Mouse (Mus musculus): ENCODE data around the gene Adcy9. TPM values are rescaled to one million over a fixed set of nuclear protein-coding genes. Genes with fewer than 3 reads are reported as not detected.

The Adcy9 gene
- total and polyA plus RNA-seq, 2 experiments = 15.0 to 23.0 TPM

GRCm38 (mm10) chr16:4315352-4316093, 104.8 kb downstream of the Adcy9 start:
- H3K36me3 ChIP-seq (ENCODE audit: control insufficient read depth, insufficient read depth, low read length) = no peaks in the 10 kb centered on the region; the same call in 1 of the 2 replicates
- H3K9ac ChIP-seq (ENCODE audit: low read depth, low read length) = no peak overlapping the region
- 82% methylated on average over 2 of the region's 2 CpGs for WGBS
- H3K4me3 ChIP-seq (ENCODE audit: insufficient read depth, low read depth, low read length) = no peak overlapping the region
- DNase-seq (ENCODE audit: extremely low read depth, low read depth, low spot score) = no peak
- H3K27ac ChIP-seq (replicated peaks; ENCODE audit: insufficient read depth, low read depth, low read length) = no peak overlapping the region
- peaks cover 3% of the 10 kb centered on the region; the same call in 1 of the 2 replicates for H3K79me2 ChIP-seq (ENCODE audit: control insufficient read depth, insufficient read depth, low read length)
- no peak for TF ChIP-seq POLR2A (IDR thresholded peaks at IDR 0.05; ENCODE audit: extremely low read depth, insufficient read depth, low read length)
- no peak for TF ChIP-seq CTCF (IDR thresholded peaks at IDR 0.05; ENCODE audit: low read depth, low read length)
- no peaks in the 10 kb centered on the region for H3K4me1 ChIP-seq (ENCODE audit: control insufficient read depth, insufficient read depth, low read length)
- H3K27me3 ChIP-seq (ENCODE audit: control insufficient read depth, insufficient read depth, low read length) = no peaks in the 10 kb centered on the region

- H3K4me1 ChIP-seq (ENCODE audit: control insufficient read depth, insufficient read depth, low read length) = no peaks in the 10 kb centered on the region
- no peak overlapping the region for H3K27ac ChIP-seq (replicated peaks; ENCODE audit: insufficient read depth, low read depth, low read length)
- H3K27me3 ChIP-seq (ENCODE audit: control insufficient read depth, insufficient read depth, low read length) = no peaks in the 10 kb centered on the region
- TF ChIP-seq POLR2A (IDR thresholded peaks at IDR 0.05; ENCODE audit: extremely low read depth, insufficient read depth, low read length) (no peak), CTCF (IDR thresholded peaks at IDR 0.05; ENCODE audit: low read depth, low read length) (no peak)
- H3K79me2 ChIP-seq (ENCODE audit: control insufficient read depth, insufficient read depth, low read length) = peaks cover 3% of the 10 kb centered on the region; the same call in 1 of the 2 replicates
- peaks cover 2% of the 10 kb centered on the region; the same call in 1 of the 2 replicates for H3K36me3 ChIP-seq (ENCODE audit: control insufficient read depth, insufficient read depth, low read length)
- WGBS = 91% methylated on average over 4 of the region's 4 CpGs
- H3K9ac ChIP-seq (ENCODE audit: low read depth, low read length) = no peak overlapping the region
- no peak overlapping the region for H3K4me3 ChIP-seq (ENCODE audit: insufficient read depth, low read depth, low read length)
- DNase-seq (ENCODE audit: extremely low read depth, low read depth, low spot score) = no peak
Measured at GRCm38 (mm10) chr16:4314891-4315290, 105.4 kb downstream of the Adcy9 start.

- no peak overlapping the region for H3K4me3 ChIP-seq (ENCODE audit: insufficient read depth, low read depth, low read length)
- no peak for DNase-seq (ENCODE audit: extremely low read depth, low read depth, low spot score)
- H3K36me3 ChIP-seq (ENCODE audit: control insufficient read depth, insufficient read depth, low read length) = peaks cover 6% of the 10 kb centered on the region; the same call in 1 of the 2 replicates
- 90% methylated on average over 2 of the region's 2 CpGs for whole genome bisulfite sequencing
- peaks cover 3% of the 10 kb centered on the region; the same call in 1 of the 2 replicates for H3K79me2 ChIP-seq (ENCODE audit: control insufficient read depth, insufficient read depth, low read length)
- no peaks in the 10 kb centered on the region for H3K4me1 ChIP-seq (ENCODE audit: control insufficient read depth, insufficient read depth, low read length)
- H3K27me3 ChIP-seq (ENCODE audit: control insufficient read depth, insufficient read depth, low read length) = no peaks in the 10 kb centered on the region
- TF ChIP-seq POLR2A (IDR thresholded peaks at IDR 0.05; ENCODE audit: extremely low read depth, insufficient read depth, low read length) (no peak), CTCF (IDR thresholded peaks at IDR 0.05; ENCODE audit: low read depth, low read length) (no peak)
- H3K9ac ChIP-seq (ENCODE audit: low read depth, low read length) = no peak overlapping the region
- no peak overlapping the region for H3K27ac ChIP-seq (replicated peaks; ENCODE audit: insufficient read depth, low read depth, low read length)
Measured at GRCm38 (mm10) chr16:4312018-4312417, 108.3 kb downstream of the Adcy9 start.

- WGBS = 82% methylated on average over 2 of the region's 2 CpGs
- no peaks in the 10 kb centered on the region for H3K27me3 ChIP-seq (ENCODE audit: control insufficient read depth, insufficient read depth, low read length)
- H3K4me3 ChIP-seq (ENCODE audit: insufficient read depth, low read depth, low read length) = no peak overlapping the region
- TF ChIP-seq POLR2A (IDR thresholded peaks at IDR 0.05; ENCODE audit: extremely low read depth, insufficient read depth, low read length) = no peak
- TF ChIP-seq CTCF (IDR thresholded peaks at IDR 0.05; ENCODE audit: low read depth, low read length) = no peak
- no peak for DNase-seq (ENCODE audit: extremely low read depth, low read depth, low spot score)
- peaks cover 8% of the 10 kb centered on the region; the same call in 1 of the 2 replicates for H3K36me3 ChIP-seq (ENCODE audit: control insufficient read depth, insufficient read depth, low read length)
- peaks cover 3% of the 10 kb centered on the region; the same call in 1 of the 2 replicates for H3K79me2 ChIP-seq (ENCODE audit: control insufficient read depth, insufficient read depth, low read length)
- no peak overlapping the region for H3K27ac ChIP-seq (replicated peaks; ENCODE audit: insufficient read depth, low read depth, low read length)
- H3K4me1 ChIP-seq (ENCODE audit: control insufficient read depth, insufficient read depth, low read length) = no peaks in the 10 kb centered on the region
- H3K9ac ChIP-seq (ENCODE audit: low read depth, low read length) = no peak overlapping the region
Measured at GRCm38 (mm10) chr16:4311608-4312007, 108.7 kb downstream of the Adcy9 start.

GRCm38 (mm10) chr16:4307795-4308194, 112.5 kb downstream of the Adcy9 start:
- Histone ChIP-seq H3K27me3 (ENCODE audit: control insufficient read depth, insufficient read depth, low read length) (no peaks in the 10 kb centered on the region), H3K36me3 (ENCODE audit: control insufficient read depth, insufficient read depth, low read length) (peaks cover 15% of the 10 kb centered on the region; the same call in 1 of the 2 replicates), H3K4me1 (ENCODE audit: control insufficient read depth, insufficient read depth, low read length) (peaks cover 9% of the 10 kb centered on the region; the same call in 1 of the 2 replicates), H3K79me2 (ENCODE audit: control insufficient read depth, insufficient read depth, low read length) (no peaks in the 10 kb centered on the region), H3K27ac (replicated peaks; ENCODE audit: insufficient read depth, low read depth, low read length) (no peak overlapping the region), H3K4me3 (ENCODE audit: insufficient read depth, low read depth, low read length) (no peak overlapping the region), H3K9ac (ENCODE audit: low read depth, low read length) (no peak overlapping the region)
- 80% methylated on average over 4 of the region's 4 CpGs for WGBS
- no peak for DNase-seq (ENCODE audit: extremely low read depth, low read depth, low spot score)
- no peak for TF ChIP-seq POLR2A (IDR thresholded peaks at IDR 0.05; ENCODE audit: extremely low read depth, insufficient read depth, low read length)
- no peak for TF ChIP-seq CTCF (IDR thresholded peaks at IDR 0.05; ENCODE audit: low read depth, low read length)
